Mouse (Mus musculus): ENCODE measurements at regions not wholly inside any gene's neighbourhood (a gene's known extent, or its start where the extent isn't known, plus 50 kb on each side); places are given as distances from the start of the nearest gene placed in this dataset.

- DNase-seq (ENCODE audit: low spot score), result no peak
Observed at GRCm38 (mm10) chr1:151088535-151089125, 93.7 kb upstream of the Gm47985 start.

GRCm38 (mm10) chr1:151092035-151092434 lies 90.3 kb upstream of the Gm47985 start:
- no peak for DNase-seq (ENCODE audit: low spot score)

GRCm38 (mm10) chr1:151095344-151096050 lies 86.8 kb upstream of the Gm47985 start:
- no peak for DNase-seq (ENCODE audit: low spot score)

- DNase-seq (ENCODE audit: low spot score), result no peak
Observed at GRCm38 (mm10) chr1:151096079-151096478, 86.3 kb upstream of the Gm47985 start.

GRCm38 (mm10) chr1:151097506-151097905 lies 84.8 kb upstream of the Gm47985 start:
- DNase-seq (ENCODE audit: low spot score), result no peak

GRCm38 (mm10) chr1:151098763-151099162 lies 83.6 kb upstream of the Gm47985 start:
- no peak for DNase-seq (ENCODE audit: low spot score)

GRCm38 (mm10) chr1:151100565-151101483 lies 81.5 kb upstream of the Gm47985 start:
- DNase-seq (ENCODE audit: low spot score), result no peak

GRCm38 (mm10) chr1:151101516-151101915 lies 80.8 kb upstream of the Gm47985 start:
- no peak for DNase-seq (ENCODE audit: low spot score)

- DNase-seq (ENCODE audit: low spot score), result no peak
Observed at GRCm38 (mm10) chr1:151102061-151102460, 80.3 kb upstream of the Gm47985 start.

GRCm38 (mm10) chr1:151102646-151103391 lies 79.5 kb upstream of the Gm47985 start:
- no peak for DNase-seq (ENCODE audit: low spot score)

- no peak for DNase-seq (ENCODE audit: low spot score)
Observed at GRCm38 (mm10) chr1:151103522-151104037, 78.8 kb upstream of the Gm47985 start.

- DNase-seq (ENCODE audit: low spot score), result no peak
Observed at GRCm38 (mm10) chr1:151104346-151104745, 78.0 kb upstream of the Gm47985 start.

GRCm38 (mm10) chr1:151104806-151105205 lies 77.5 kb upstream of the Gm47985 start:
- DNase-seq (ENCODE audit: low spot score), result no peak

GRCm38 (mm10) chr1:151105251-151105650 lies 77.1 kb upstream of the Gm47985 start:
- no peak for DNase-seq (ENCODE audit: low spot score)

GRCm38 (mm10) chr1:151107401-151107800 lies 74.9 kb upstream of the Gm47985 start:
- no peak for DNase-seq (ENCODE audit: low spot score)

GRCm38 (mm10) chr1:151109333-151109732 lies 73.0 kb upstream of the Gm47985 start:
- DNase-seq (ENCODE audit: low spot score), result no peak

GRCm38 (mm10) chr1:151110412-151110811 lies 71.9 kb upstream of the Gm47985 start:
- DNase-seq (ENCODE audit: low spot score), result no peak

GRCm38 (mm10) chr1:151111683-151112082 lies 70.7 kb upstream of the Gm47985 start:
- DNase-seq (ENCODE audit: low spot score), result no peak

- no peak for DNase-seq (ENCODE audit: low spot score)
Observed at GRCm38 (mm10) chr1:151112390-151112789, 69.9 kb upstream of the Gm47985 start.

- DNase-seq (ENCODE audit: low spot score), result no peak
Observed at GRCm38 (mm10) chr1:151113199-151113598, 69.1 kb upstream of the Gm47985 start.

GRCm38 (mm10) chr1:151118530-151118929 lies 63.8 kb upstream of the Gm47985 start:
- DNase-seq (ENCODE audit: low spot score), result no peak

GRCm38 (mm10) chr1:151118982-151119381 lies 63.4 kb upstream of the Gm47985 start:
- no peak for DNase-seq (ENCODE audit: low spot score)
